Mouse (Mus musculus) small intestine, adult 10 weeks (tissue): Measurements from ENCODE around the gene Rprd2. TPM values are rescaled to one million over a fixed set of nuclear protein-coding genes. Genes with fewer than 3 reads are reported as not detected.

ENCODE experiments used
- polyA plus RNA-seq: library from polyadenylated mRNA; stranded (reverse); fragments of 350-450 nt; fragmentation: Illumina TruSeq; extraction: RNeasy Lipid Tissue Mini Kit (QIAGEN cat#74804); gene quantifications from one replicate; pipeline ENCODE4 v1.2.3, GENCODE M21; 2014; ENCODE audit warnings: low replicate concordance

Gene Rprd2
- 36.2 TPM for polyA plus RNA-seq

DNA sequence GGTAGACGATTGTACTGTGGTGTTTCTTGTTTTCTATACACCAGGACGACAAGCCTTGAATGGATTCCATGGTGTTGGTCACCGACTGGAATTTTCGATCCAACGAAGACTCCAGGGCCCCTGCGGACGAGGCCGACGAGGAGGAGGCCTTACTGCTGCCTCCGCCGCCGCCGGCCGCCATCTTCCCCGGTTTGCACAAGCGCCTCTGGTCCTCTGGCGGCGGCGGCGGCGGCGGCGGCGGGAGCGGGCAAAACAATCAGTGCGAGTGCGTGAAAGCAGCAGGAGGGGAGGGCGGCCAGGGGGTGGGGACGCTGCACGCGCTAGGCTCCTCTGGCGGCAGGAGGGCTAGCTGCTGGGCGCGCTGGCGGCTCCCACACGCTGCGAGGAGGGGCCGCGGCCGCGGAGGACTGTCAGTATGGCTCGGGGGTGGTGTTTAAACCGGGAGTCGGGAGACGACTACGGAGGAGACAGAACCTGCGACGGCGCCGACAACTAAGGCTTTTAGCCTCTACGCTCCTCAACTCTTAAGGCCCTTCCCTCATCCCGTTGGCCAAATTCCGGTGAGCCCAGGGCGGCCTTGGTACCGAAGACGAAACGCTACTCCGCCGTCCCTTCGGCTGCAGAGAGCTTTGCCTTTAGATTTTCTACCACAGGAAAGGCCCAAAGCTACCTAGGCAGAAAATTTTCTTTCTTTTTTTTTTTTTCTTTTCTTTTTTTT, at the start of gene Rprd2:
Gene Rprd2 (minus strand): TSS at position 293 of the 718 bp plus-strand sequence.

DNA sequence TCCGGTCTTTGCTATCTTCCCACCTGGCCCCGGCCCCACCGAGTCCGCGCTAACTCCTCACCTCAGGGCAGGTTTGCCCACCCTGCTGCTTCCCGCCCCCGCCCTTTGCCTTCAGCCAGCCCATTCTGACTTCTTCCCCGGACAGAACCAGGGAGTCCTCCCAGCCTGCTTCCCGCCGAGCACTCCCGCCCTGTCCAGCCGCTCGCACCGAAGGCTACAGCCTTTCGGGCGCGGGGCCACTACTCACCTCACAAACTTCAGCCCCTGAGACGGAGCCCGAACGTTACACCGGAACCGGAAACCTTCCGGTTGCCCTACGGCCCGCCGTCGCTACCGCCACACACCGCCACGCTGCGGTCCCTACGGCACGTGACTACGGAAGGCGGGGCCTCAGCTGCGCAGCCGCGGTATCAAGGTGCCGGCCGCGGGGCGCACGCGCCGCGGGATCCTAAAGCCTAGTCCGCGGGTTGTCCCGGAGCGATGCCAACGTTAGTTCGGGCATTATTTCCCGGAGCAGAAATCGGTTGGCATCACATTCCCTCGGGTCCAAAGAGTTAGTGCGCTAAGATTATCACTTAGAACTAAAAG, 36.9 kb upstream of the Rprd2 start, which contains the start of gene Prpf3:
Gene Prpf3 (minus strand): TSS at position 384 of the 588 bp plus-strand sequence.

DNA sequence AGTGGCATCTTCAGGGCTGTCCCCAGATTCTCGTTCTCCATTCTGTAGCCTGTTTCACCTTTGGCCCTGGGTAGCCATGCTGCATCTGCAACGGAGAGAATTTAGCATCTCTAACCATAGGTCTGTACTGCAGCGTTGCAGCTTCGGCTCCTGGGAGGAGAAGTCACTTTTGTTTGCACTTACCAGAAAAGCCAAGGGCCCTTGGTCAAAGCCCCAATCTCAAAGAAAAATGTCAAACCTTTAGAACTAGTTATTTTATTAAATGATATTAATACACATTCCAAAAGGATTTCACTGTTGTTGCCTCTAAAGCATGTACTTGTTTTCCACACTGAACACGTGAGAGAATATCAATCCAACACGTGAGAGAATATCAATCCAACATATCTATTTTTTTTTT, 58.6 kb downstream of the Rprd2 start, which contains the start of gene Tars2:
Gene Tars2 (minus strand): TSS at position 101 of the 400 bp plus-strand sequence.

DNA sequence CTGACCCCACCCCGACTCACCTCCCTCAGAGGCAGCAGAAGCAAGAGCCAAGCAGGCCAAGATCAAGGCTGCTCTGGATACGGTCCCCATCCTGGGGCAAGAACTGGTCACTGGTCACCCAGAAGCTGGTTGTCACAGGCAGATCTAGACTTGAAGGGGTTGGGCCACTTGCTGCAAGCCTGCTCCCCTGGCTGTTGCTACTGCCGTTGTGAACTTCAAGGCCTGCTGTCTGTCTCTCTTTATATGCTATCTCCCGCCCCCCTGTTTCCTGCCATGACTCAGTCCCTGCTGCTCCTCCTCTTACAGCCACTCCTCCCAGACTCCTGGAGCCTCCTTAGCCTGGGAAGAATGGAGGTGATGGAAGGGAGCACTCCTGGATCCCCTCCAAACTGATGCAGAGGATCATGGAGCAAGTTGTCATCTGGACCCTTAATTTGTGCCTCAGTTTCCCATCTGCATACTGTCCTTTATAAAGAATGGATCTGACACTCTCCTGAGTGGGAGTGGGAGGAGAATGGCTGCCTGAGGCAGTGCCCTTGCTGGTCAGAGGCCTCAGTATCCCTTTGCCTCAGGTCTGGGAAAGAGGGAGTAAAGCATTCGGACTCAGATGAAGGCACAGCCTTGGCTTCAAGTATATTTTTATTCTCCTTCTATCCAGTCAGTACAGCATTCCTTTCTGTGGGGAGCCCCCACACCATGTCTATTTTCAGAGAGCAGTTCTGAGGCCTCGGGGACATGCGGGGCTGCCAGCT, 79.1 kb downstream of the Rprd2 start, which contains the start of gene Ecm1:
Gene Ecm1 (minus strand): TSS at position 217 of the 752 bp plus-strand sequence.

Other genes starting within 250 kb of the Rprd2 start
- gene Golph3l, start 229.9 kb downstream of the Rprd2 start, polyA plus RNA-seq, result 195 TPM
- 78.5 TPM for gene Ensa, start 193.9 kb downstream of the Rprd2 start, polyA plus RNA-seq
- 400 TPM for gene Mcl1, start 160.1 kb downstream of the Rprd2 start, polyA plus RNA-seq
- 0.37 TPM for gene Adamtsl4, start 130.9 kb downstream of the Rprd2 start, polyA plus RNA-seq
- 1.4 TPM for gene Ecm1, start 79.3 kb downstream of the Rprd2 start, polyA plus RNA-seq
- gene Tars2, start 58.7 kb downstream of the Rprd2 start, polyA plus RNA-seq, result 8.5 TPM
- 28.4 TPM for gene Prpf3, start 37.0 kb upstream of the Rprd2 start, polyA plus RNA-seq
- 2.5 TPM for gene Mrps21, start 52.7 kb upstream of the Rprd2 start, polyA plus RNA-seq
- not detected for gene Ciart, start 63.4 kb upstream of the Rprd2 start, polyA plus RNA-seq
- 26.2 TPM for gene BC028528, start 73.1 kb upstream of the Rprd2 start, polyA plus RNA-seq
- gene Aph1a, start 75.1 kb upstream of the Rprd2 start, polyA plus RNA-seq, result 31.0 TPM
- gene Car14, start 85.8 kb upstream of the Rprd2 start, polyA plus RNA-seq, result 1.6 TPM
- 107 TPM for gene Anp32e, start 110.4 kb upstream of the Rprd2 start, polyA plus RNA-seq
- gene Plekho1, start 177.1 kb upstream of the Rprd2 start, polyA plus RNA-seq, result 2.0 TPM
- gene Vps45, start 239.6 kb upstream of the Rprd2 start, polyA plus RNA-seq, result 43.1 TPM